Mouse (Mus musculus) lung, adult 18-20 months (tissue): ENCODE results near the gene Tnfrsf19.
A peak's percentile ranks its signal among the peaks of the same experiment; 100 is the strongest.

Experiments used
- DNase-seq, 2 experiments: peaks; one replicate each; pipeline ENCODE4 v3.0.0; 2022; ENCODE audit warnings: mixed read lengths in 2 of 2

The Tnfrsf19 gene

GRCm38 (mm10) chr14:61019880-61020279 lies 26.4 kb downstream of the Tnfrsf19 start:
- no peak for DNase-seq

- no peak for DNase-seq
These were observed 31.7 kb downstream of the Tnfrsf19 start for GRCm38 (mm10) chr14:61014544-61014943.

GRCm38 (mm10) chr14:61012397-61012931 lies 33.8 kb downstream of the Tnfrsf19 start:
- peak; percentile 67 to 78 for DNase-seq

- no peak for DNase-seq
These were observed 34.6 kb downstream of the Tnfrsf19 start for GRCm38 (mm10) chr14:61011621-61012174.

GRCm38 (mm10) chr14:61005127-61005837 lies 41.0 kb downstream of the Tnfrsf19 start:
- DNase-seq: no peak

- no peak for DNase-seq
These were observed 42.6 kb downstream of the Tnfrsf19 start for GRCm38 (mm10) chr14:61003676-61004075.

GRCm38 (mm10) chr14:61000072-61000471 lies 46.2 kb downstream of the Tnfrsf19 start:
- DNase-seq: no peak

GRCm38 (mm10) chr14:60996556-60996955 lies 49.7 kb downstream of the Tnfrsf19 start:
- DNase-seq: no peak

GRCm38 (mm10) chr14:60993506-60993905 lies 52.8 kb downstream of the Tnfrsf19 start:
- DNase-seq: peak; percentile 60 to 74

- DNase-seq: peak in 1 of 2 experiments; percentile 21
These were observed 53.2 kb downstream of the Tnfrsf19 start for GRCm38 (mm10) chr14:60993092-60993491.

- DNase-seq: no peak
These were observed 54.1 kb downstream of the Tnfrsf19 start for GRCm38 (mm10) chr14:60992144-60992543.

- DNase-seq: no peak
These were observed 58.1 kb downstream of the Tnfrsf19 start for GRCm38 (mm10) chr14:60988228-60988627.

GRCm38 (mm10) chr14:60986926-60987325 lies 59.4 kb downstream of the Tnfrsf19 start:
- DNase-seq: no peak

GRCm38 (mm10) chr14:60985077-60985476 lies 61.2 kb downstream of the Tnfrsf19 start:
- DNase-seq: no peak

GRCm38 (mm10) chr14:60984266-60984665 lies 62.0 kb downstream of the Tnfrsf19 start:
- DNase-seq: no peak

GRCm38 (mm10) chr14:60982126-60982525 lies 64.2 kb downstream of the Tnfrsf19 start:
- DNase-seq: no peak

- DNase-seq: peak in 1 of 2 experiments; percentile 36
These were observed 65.9 kb downstream of the Tnfrsf19 start for GRCm38 (mm10) chr14:60980244-60980887.

- DNase-seq: no peak
These were observed 68.2 kb downstream of the Tnfrsf19 start for GRCm38 (mm10) chr14:60978129-60978528.

- no peak for DNase-seq
These were observed 70.1 kb downstream of the Tnfrsf19 start for GRCm38 (mm10) chr14:60976231-60976630.

GRCm38 (mm10) chr14:60975736-60976135 lies 70.6 kb downstream of the Tnfrsf19 start:
- no peak for DNase-seq

- no peak for DNase-seq
These were observed 75.3 kb downstream of the Tnfrsf19 start for GRCm38 (mm10) chr14:60970961-60971360.

- no peak for DNase-seq
These were observed 80.2 kb downstream of the Tnfrsf19 start for GRCm38 (mm10) chr14:60966061-60966460.

GRCm38 (mm10) chr14:60964016-60964810 lies 82.1 kb downstream of the Tnfrsf19 start:
- no peak for DNase-seq
